Mouse (Mus musculus) embryonic facial prominence, embryonic 14.5 days (tissue): Measurements from ENCODE around the gene Tmem86b. TPM values are rescaled to one million over a fixed set of nuclear protein-coding genes. Genes with fewer than 3 reads are reported as not detected.
"Not testable (repeated sequence)": the region's sequence is repeated elsewhere in the genome, so short reads cannot be mapped to it uniquely, and the experiment has no call there.

ENCODE experiments used
- ATAC-seq: fragments of 200-750 bp; cut with Nextera tagmentation; 2 replicates; pipeline ENCODE4 v1.8.0; 2017; ENCODE audit warnings: low read depth, moderate number of reproducible peaks, moderate TSS enrichment
- DNase-seq: peaks from one replicate; pipeline ENCODE4 v3.0.0-alpha.2; 2015; ENCODE audit warnings: low spot score
- H3K27ac ChIP-seq: fragments of 300-500 bp; sonication (generic); replicated peaks from 2 replicates; pipeline ENCODE4 v1.5.1; 2014; ENCODE audit warnings: low read depth, mild to moderate bottlenecking, low read length, moderate library complexity
- H3K27me3 ChIP-seq: fragments of 300-500 bp; sonication (generic); replicated peaks from 2 replicates; pipeline ENCODE4 v1.6.1; 2014; ENCODE audit warnings: low read length; ENCODE audit not compliant: control insufficient read depth, insufficient read depth
- H3K36me3 ChIP-seq: fragments of 300-500 bp; sonication (generic); 2 replicates; pipeline ENCODE4 v1.6.1; 2014; ENCODE audit warnings: low read length, mixed read lengths; ENCODE audit not compliant: control insufficient read depth, insufficient read depth
- H3K4me1 ChIP-seq: fragments of 300-500 bp; sonication (generic); 2 replicates; pipeline ENCODE4 v1.6.1; 2014; ENCODE audit warnings: antibody characterized with exemption, low read length; ENCODE audit not compliant: control insufficient read depth, insufficient read depth
- H3K4me2 ChIP-seq: fragments of 300-500 bp; sonication (generic); 2 replicates; pipeline ENCODE4 v1.6.1; 2014; ENCODE audit warnings: low read depth, mild to moderate bottlenecking, low read length, moderate library complexity, mixed read lengths
- H3K4me3 ChIP-seq: fragments of 300-500 bp; sonication (generic); 2 replicates; pipeline ENCODE4 v1.5.1; 2014; ENCODE audit warnings: low read depth, mild to moderate bottlenecking, low read length
- H3K9ac ChIP-seq: fragments of 300-500 bp; sonication (generic); 2 replicates; pipeline ENCODE4 v1.6.1; 2014; ENCODE audit warnings: low read depth, mild to moderate bottlenecking, low read length, moderate library complexity, mixed read lengths
- H3K9me3 ChIP-seq: fragments of 300-500 bp; sonication (generic); 2 replicates; pipeline ENCODE4 v1.6.1; 2016; ENCODE audit warnings: low read length; ENCODE audit not compliant: control insufficient read depth
- WGBS: fragments of 180-500 bp; shearing (Covaris S2); extraction: QIAGEN DNeasy Blood & Tissue Kit; methylation state at CpG from one replicate; pipeline ENCODE4 v1.1.7; 2014; 5-methylcytosine and 5-hydroxymethylcytosine counted together
- polyA plus RNA-seq: library from polyadenylated mRNA; unstranded; fragments of >200 nt; fragmentation: Nextera tagmentation; extraction: Ambion mirVana; gene quantifications from 2 replicates; pipeline ENCODE4 v1.2.1, GENCODE M21; 2014

Tmem86b gene
- polyA plus RNA-seq, 1 experiment from 2014 or later, result 1.0 TPM

- Histone ChIP-seq H3K9ac (no peak overlapping the region), H3K36me3 (no peaks in the 10 kb centered on the region), H3K27me3 (no peaks in the 10 kb centered on the region), H3K4me3 (no peak overlapping the region), H3K9me3 (no peaks in the 10 kb centered on the region), H3K27ac (no peak overlapping the region), H3K4me1 (no peaks in the 10 kb centered on the region), H3K4me2 (no peak overlapping the region)
- DNase-seq (no peak), ATAC-seq (no peak)
- 72% methylated on average over 14 of the region's 14 CpGs for WGBS
Measured at GRCm38 (mm10) chr7:4613740-4614403, 17.4 kb downstream of the Tmem86b start.

DNA sequence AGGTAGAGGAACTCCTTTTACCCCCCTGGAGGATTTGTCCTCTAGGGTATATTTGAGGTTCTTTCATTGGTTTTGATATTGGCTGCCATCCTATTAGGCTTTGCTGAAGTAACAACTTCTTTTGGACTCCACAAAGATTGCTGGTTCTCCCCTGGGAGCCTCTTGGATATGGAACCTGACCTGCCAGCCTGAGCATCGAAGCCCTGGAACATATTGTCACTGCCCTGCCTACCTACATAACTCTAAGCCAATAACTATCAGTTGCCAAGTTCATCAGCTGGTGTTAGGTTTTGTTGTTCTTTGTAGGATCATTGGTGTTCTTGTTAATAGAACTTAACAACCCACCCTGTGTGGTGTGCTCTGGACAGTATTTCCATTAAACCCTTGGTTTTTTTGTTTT is 18.3 kb downstream of the Tmem86b start:
- no peaks in the 10 kb centered on the region for H3K27me3 ChIP-seq
- no peak overlapping the region for H3K4me3 ChIP-seq
- no peak overlapping the region for H3K4me2 ChIP-seq
- no peaks in the 10 kb centered on the region for H3K9me3 ChIP-seq
- H3K36me3 ChIP-seq, result no peaks in the 10 kb centered on the region
- no peak for ATAC-seq
- WGBS, result 65% methylated on average over 1 of the region's 1 CpGs
- no peaks in the 10 kb centered on the region for H3K4me1 ChIP-seq
- H3K27ac ChIP-seq, result no peak overlapping the region
- no peak for DNase-seq
- no peak overlapping the region for H3K9ac ChIP-seq

DNA sequence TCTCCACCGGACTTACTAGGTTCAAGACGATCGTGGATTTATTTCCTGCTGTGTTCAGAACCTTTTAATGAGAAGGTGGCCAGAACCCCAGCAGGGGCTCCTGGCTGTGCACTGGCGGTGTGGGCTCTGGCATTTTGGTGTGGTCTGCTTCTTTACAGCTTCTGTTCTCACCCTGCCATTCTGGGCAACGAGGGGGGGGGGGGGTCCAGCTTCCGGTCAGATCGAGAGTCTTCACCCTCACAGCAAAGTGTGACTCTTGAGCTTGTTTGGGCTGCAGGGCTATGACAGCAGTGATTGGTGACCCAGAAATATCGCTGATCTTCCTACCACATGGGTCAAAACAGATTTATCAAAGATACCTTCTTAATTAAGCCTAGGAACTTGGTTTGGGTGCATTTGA is 18.8 kb downstream of the Tmem86b start:
- 59% methylated on average over 8 of the region's 8 CpGs for WGBS
- H3K9ac ChIP-seq, result no peak overlapping the region
- H3K27ac ChIP-seq, result no peak overlapping the region
- H3K4me3 ChIP-seq, result no peak overlapping the region
- H3K27me3 ChIP-seq, result no peaks in the 10 kb centered on the region
- ATAC-seq (no peak), DNase-seq (no peak)
- no peaks in the 10 kb centered on the region for H3K36me3 ChIP-seq
- no peaks in the 10 kb centered on the region for H3K9me3 ChIP-seq
- no peak overlapping the region for H3K4me2 ChIP-seq
- H3K4me1 ChIP-seq, result no peaks in the 10 kb centered on the region

DNA sequence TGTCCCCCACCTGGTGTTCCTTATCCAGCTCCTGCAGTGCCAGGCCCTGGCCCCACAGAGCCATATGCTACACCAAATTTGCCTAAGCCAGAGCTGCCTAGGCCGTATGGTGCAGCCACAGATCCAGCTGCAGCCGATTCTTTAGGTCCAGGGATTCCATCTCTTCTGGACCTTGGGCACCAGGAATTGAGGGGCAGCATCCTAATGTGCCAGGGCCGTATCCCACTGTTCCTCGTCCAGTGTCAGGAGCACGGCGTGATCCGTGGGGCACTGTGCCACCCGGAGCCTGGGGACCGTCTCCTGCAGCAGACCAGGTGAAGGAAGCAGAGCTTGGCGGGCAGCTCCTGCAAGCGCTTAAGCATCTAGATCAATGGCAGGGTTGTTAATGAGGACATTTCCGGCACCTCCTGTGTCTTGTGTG is 19.3 kb downstream of the Tmem86b start:
- H3K9ac ChIP-seq, result no peak overlapping the region

GRCm38 (mm10) chr7:4611511-4611910 is 19.7 kb downstream of the Tmem86b start:
- Histone ChIP-seq H3K9me3 (no peaks in the 10 kb centered on the region), H3K4me1 (no peaks in the 10 kb centered on the region), H3K27ac (no peak overlapping the region), H3K4me2 (no peak overlapping the region), H3K36me3 (no peaks in the 10 kb centered on the region), H3K27me3 (no peaks in the 10 kb centered on the region), H3K4me3 (no peak overlapping the region), H3K9ac (no peak overlapping the region)
- DNase-seq (no peak), ATAC-seq (no peak)
- 82% methylated on average over 11 of the region's 12 CpGs for WGBS

More for the DNA sequence above, 19.3 kb downstream of the Tmem86b start:
- no peaks in the 10 kb centered on the region for H3K9me3 ChIP-seq
- H3K36me3 ChIP-seq, result no peaks in the 10 kb centered on the region
- no peak overlapping the region for H3K4me2 ChIP-seq
- H3K4me3 ChIP-seq, result no peak overlapping the region
- no peaks in the 10 kb centered on the region for H3K4me1 ChIP-seq
- no peaks in the 10 kb centered on the region for H3K27me3 ChIP-seq
- ATAC-seq (no peak), DNase-seq (no peak)
- 76% methylated on average over 12 of the region's 12 CpGs for WGBS
- no peak overlapping the region for H3K27ac ChIP-seq

GRCm38 (mm10) chr7:4608002-4608401 is 23.2 kb downstream of the Tmem86b start:
- H3K9me3 ChIP-seq, result no peaks in the 10 kb centered on the region
- H3K27me3 ChIP-seq, result no peaks in the 10 kb centered on the region
- DNase-seq (no peak), ATAC-seq (no peak)
- WGBS, result 65% methylated on average over 5 of the region's 5 CpGs
- no peak overlapping the region for H3K4me2 ChIP-seq
- no peaks in the 10 kb centered on the region for H3K4me1 ChIP-seq
- no peak overlapping the region for H3K27ac ChIP-seq
- H3K4me3 ChIP-seq, result no peak overlapping the region
- no peak overlapping the region for H3K9ac ChIP-seq
- H3K36me3 ChIP-seq, result no peaks in the 10 kb centered on the region

DNA sequence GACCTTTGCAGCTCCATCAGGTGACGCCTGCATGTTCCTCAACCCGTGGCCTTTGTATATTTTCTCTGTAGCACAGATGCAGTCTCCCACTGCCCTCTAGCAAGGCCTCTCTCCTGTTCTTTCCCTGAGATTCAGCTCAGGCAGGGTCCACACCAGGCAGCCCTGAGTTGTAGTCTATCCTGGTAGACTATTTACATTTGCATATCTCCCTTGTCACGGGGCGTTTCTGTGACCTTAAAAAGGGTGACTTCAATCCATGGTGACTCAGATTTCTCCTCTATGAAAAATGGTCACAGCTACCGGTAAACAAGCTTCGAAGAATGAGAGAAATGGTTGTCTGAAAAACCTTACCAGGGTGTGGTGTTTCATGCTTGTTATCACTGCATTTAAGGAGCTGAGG is 27.3 kb downstream of the Tmem86b start, which contains the start of gene Ptprh:
Gene Ptprh, minus strand, starts transcription at position 169 of the 400 bp plus-strand sequence.
- H3K36me3 ChIP-seq, result no peaks in the 10 kb centered on the region
- H3K4me1 ChIP-seq, result no peaks in the 10 kb centered on the region
- H3K4me2 ChIP-seq, result no peak within 1 kb of the TSS
- no peak within 1 kb of the TSS for H3K4me3 ChIP-seq
- no peaks in the 10 kb centered on the region for H3K9me3 ChIP-seq
- 72% methylated on average over 6 of the region's 6 CpGs for WGBS
- no peaks in the 10 kb centered on the region for H3K27me3 ChIP-seq
- ATAC-seq (no peak), DNase-seq (no peak)
- no peak within 1 kb of the TSS for H3K27ac ChIP-seq
- H3K9ac ChIP-seq, result no peak within 1 kb of the TSS

- DNase-seq, result no peak
- no peaks in the 10 kb centered on the region for H3K4me1 ChIP-seq
- H3K9me3 ChIP-seq, result no peaks in the 10 kb centered on the region
- no peak overlapping the region for H3K4me3 ChIP-seq
- no peaks in the 10 kb centered on the region for H3K27me3 ChIP-seq
- no peak overlapping the region for H3K4me2 ChIP-seq
- ATAC-seq, result no peak
- WGBS, result 81% methylated on average over 6 of the region's 6 CpGs
- H3K9ac ChIP-seq, result no peak overlapping the region
- no peak overlapping the region for H3K27ac ChIP-seq
- H3K36me3 ChIP-seq, result no peaks in the 10 kb centered on the region
Measured at GRCm38 (mm10) chr7:4602969-4603368, 28.3 kb downstream of the Tmem86b start.

GRCm38 (mm10) chr7:4597046-4597445 is 34.2 kb downstream of the Tmem86b start:
- not testable (repeated sequence) for H3K4me1 ChIP-seq, H3K36me3 ChIP-seq, H3K27me3 ChIP-seq, DNase-seq, H3K27ac ChIP-seq, H3K4me3 ChIP-seq, H3K4me2 ChIP-seq, H3K9me3 ChIP-seq, H3K9ac ChIP-seq, ATAC-seq
- 59% methylated on average over 4 of the region's 4 CpGs for WGBS
